Mouse (Mus musculus): ENCODE results near the gene Tnni3. TPM values are rescaled to one million over a fixed set of nuclear protein-coding genes. Genes with fewer than 3 reads are reported as not detected.
A peak's percentile ranks its signal among the peaks of the same experiment; 100 is the strongest.

Gene Tnni3
- polyA plus RNA-seq, 1 experiment, result 10.0 TPM

- Histone ChIP-seq H3K4me1 (ENCODE audit: control insufficient read depth, insufficient read depth, low read length) (no peaks in the 10 kb centered on the region), H3K36me3 (ENCODE audit: control insufficient read depth, insufficient read depth, low read length, poor library complexity, severe bottlenecking) (no peaks in the 10 kb centered on the region), H3K9me3 (replicated peaks; ENCODE audit: control insufficient read depth, insufficient read depth, low read length, poor library complexity, severe bottlenecking) (no peaks in the 10 kb centered on the region), H3K4me3 (ENCODE audit: low read depth, low read length) (peak overlapping the region; percentile 99), H3K9ac (ENCODE audit: low read depth, poor library complexity, severe bottlenecking) (peak overlapping the region; percentile 91; the same call in 1 of the 2 replicates), H3K27me3 (ENCODE audit: control insufficient read depth, insufficient read depth, low read length, poor library complexity, severe bottlenecking) (no peaks in the 10 kb centered on the region), H3K27ac (ENCODE audit: insufficient read depth, low read length) (no peak overlapping the region)
- no peak for TF ChIP-seq CTCF (IDR thresholded peaks at IDR 0.05; ENCODE audit: low read depth, low read length)
- TF ChIP-seq POLR2A (IDR thresholded peaks at IDR 0.05; ENCODE audit: insufficient read depth, low read length), result no peak
- no peak for TF ChIP-seq EP300 (IDR thresholded peaks at IDR 0.05; ENCODE audit: insufficient read depth, low read depth, low read length)
Observed at GRCm38 (mm10) chr7:4502421-4503090, 21.5 kb downstream of the Tnni3 start.

GRCm38 (mm10) chr7:4501558-4502397 lies 22.3 kb downstream of the Tnni3 start, which contains the start of gene Ppp1r12c:
TSS of gene Ppp1r12c (minus strand) at chr7:4501680.
- H3K9me3 ChIP-seq (replicated peaks; ENCODE audit: control insufficient read depth, insufficient read depth, low read length, poor library complexity, severe bottlenecking), result no peaks in the 10 kb centered on the region
- peak within 1 kb of the TSS; percentile 99 for H3K4me3 ChIP-seq (ENCODE audit: low read depth, low read length)
- TF ChIP-seq POLR2A (IDR thresholded peaks at IDR 0.05; ENCODE audit: insufficient read depth, low read length) (peak; percentile 21), EP300 (IDR thresholded peaks at IDR 0.05; ENCODE audit: insufficient read depth, low read depth, low read length) (no peak), CTCF (IDR thresholded peaks at IDR 0.05; ENCODE audit: low read depth, low read length) (no peak)
- H3K9ac ChIP-seq (ENCODE audit: low read depth, poor library complexity, severe bottlenecking), result peak within 1 kb of the TSS; percentile 91
- H3K36me3 ChIP-seq (ENCODE audit: control insufficient read depth, insufficient read depth, low read length, poor library complexity, severe bottlenecking), result no peaks in the 10 kb centered on the region
- H3K4me1 ChIP-seq (ENCODE audit: control insufficient read depth, insufficient read depth, low read length), result no peaks in the 10 kb centered on the region
- no peaks in the 10 kb centered on the region for H3K27me3 ChIP-seq (ENCODE audit: control insufficient read depth, insufficient read depth, low read length, poor library complexity, severe bottlenecking)
- H3K27ac ChIP-seq (ENCODE audit: insufficient read depth, low read length), result peak within 1 kb of the TSS; percentile 79

GRCm38 (mm10) chr7:4500892-4501471 lies 23.0 kb downstream of the Tnni3 start:
- peak overlapping the region; percentile 91 for H3K4me3 ChIP-seq (ENCODE audit: low read depth, low read length)
- TF ChIP-seq POLR2A (IDR thresholded peaks at IDR 0.05; ENCODE audit: insufficient read depth, low read length) (no peak), CTCF (IDR thresholded peaks at IDR 0.05; ENCODE audit: low read depth, low read length) (no peak), EP300 (IDR thresholded peaks at IDR 0.05; ENCODE audit: insufficient read depth, low read depth, low read length) (no peak)
- no peaks in the 10 kb centered on the region for H3K9me3 ChIP-seq (replicated peaks; ENCODE audit: control insufficient read depth, insufficient read depth, low read length, poor library complexity, severe bottlenecking)
- no peak overlapping the region for H3K27ac ChIP-seq (ENCODE audit: insufficient read depth, low read length)
- no peaks in the 10 kb centered on the region for H3K27me3 ChIP-seq (ENCODE audit: control insufficient read depth, insufficient read depth, low read length, poor library complexity, severe bottlenecking)
- peak overlapping the region; percentile 91 for H3K9ac ChIP-seq (ENCODE audit: low read depth, poor library complexity, severe bottlenecking)
- no peaks in the 10 kb centered on the region for H3K36me3 ChIP-seq (ENCODE audit: control insufficient read depth, insufficient read depth, low read length, poor library complexity, severe bottlenecking)
- H3K4me1 ChIP-seq (ENCODE audit: control insufficient read depth, insufficient read depth, low read length), result no peaks in the 10 kb centered on the region

GRCm38 (mm10) chr7:4499034-4499433 lies 25.0 kb downstream of the Tnni3 start:
- Histone ChIP-seq H3K9ac (ENCODE audit: low read depth, poor library complexity, severe bottlenecking) (no peak overlapping the region), H3K27ac (ENCODE audit: insufficient read depth, low read length) (no peak overlapping the region), H3K27me3 (ENCODE audit: control insufficient read depth, insufficient read depth, low read length, poor library complexity, severe bottlenecking) (no peaks in the 10 kb centered on the region), H3K36me3 (ENCODE audit: control insufficient read depth, insufficient read depth, low read length, poor library complexity, severe bottlenecking) (no peaks in the 10 kb centered on the region), H3K4me1 (ENCODE audit: control insufficient read depth, insufficient read depth, low read length) (no peaks in the 10 kb centered on the region), H3K9me3 (replicated peaks; ENCODE audit: control insufficient read depth, insufficient read depth, low read length, poor library complexity, severe bottlenecking) (no peaks in the 10 kb centered on the region), H3K4me3 (ENCODE audit: low read depth, low read length) (no peak overlapping the region)
- TF ChIP-seq CTCF (IDR thresholded peaks at IDR 0.05; ENCODE audit: low read depth, low read length), result no peak

GRCm38 (mm10) chr7:4498251-4498650 lies 25.8 kb downstream of the Tnni3 start:
- Histone ChIP-seq H3K4me3 (ENCODE audit: low read depth, low read length) (no peak overlapping the region), H3K9ac (ENCODE audit: low read depth, poor library complexity, severe bottlenecking) (no peak overlapping the region), H3K27me3 (ENCODE audit: control insufficient read depth, insufficient read depth, low read length, poor library complexity, severe bottlenecking) (no peaks in the 10 kb centered on the region), H3K27ac (ENCODE audit: insufficient read depth, low read length) (no peak overlapping the region), H3K4me1 (ENCODE audit: control insufficient read depth, insufficient read depth, low read length) (no peaks in the 10 kb centered on the region), H3K9me3 (replicated peaks; ENCODE audit: control insufficient read depth, insufficient read depth, low read length, poor library complexity, severe bottlenecking) (no peaks in the 10 kb centered on the region), H3K36me3 (ENCODE audit: control insufficient read depth, insufficient read depth, low read length, poor library complexity, severe bottlenecking) (no peaks in the 10 kb centered on the region)
- TF ChIP-seq CTCF (IDR thresholded peaks at IDR 0.05; ENCODE audit: low read depth, low read length) (no peak), EP300 (IDR thresholded peaks at IDR 0.05; ENCODE audit: insufficient read depth, low read depth, low read length) (no peak), POLR2A (IDR thresholded peaks at IDR 0.05; ENCODE audit: insufficient read depth, low read length) (no peak)

Data from ES-Bruce4 (cell line).